Mouse (Mus musculus): ENCODE results near the gene Nav3.

Gene Nav3

DNA sequence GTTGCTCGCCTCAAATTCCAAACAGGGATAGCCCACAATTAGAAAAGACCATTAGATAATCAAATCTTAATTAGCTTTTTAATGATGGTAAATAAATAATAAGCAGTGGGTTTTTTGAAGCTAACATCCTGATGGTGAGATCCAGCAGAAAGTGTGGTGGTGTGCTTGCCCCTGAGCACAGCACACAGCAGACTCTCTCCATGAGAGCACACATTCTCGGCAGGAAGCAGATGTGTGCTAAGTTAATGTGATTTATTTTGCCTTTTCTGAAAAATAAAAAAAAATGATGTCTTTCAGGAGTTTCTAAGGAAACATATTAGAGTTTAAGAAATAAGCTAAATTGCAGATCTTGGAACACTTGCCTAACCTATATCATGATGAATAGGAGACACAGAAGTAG, 531.9 kb downstream of the Nav3 start:
- DNase-seq (ENCODE audit: low read depth in 1 of 2, low spot score in 2 of 2) = no peak

- no peak for DNase-seq (ENCODE audit: low read depth in 1 of 2, low spot score in 2 of 2)
Observed at GRCm38 (mm10) chr10:109921368-109921767, 534.6 kb downstream of the Nav3 start.

DNA sequence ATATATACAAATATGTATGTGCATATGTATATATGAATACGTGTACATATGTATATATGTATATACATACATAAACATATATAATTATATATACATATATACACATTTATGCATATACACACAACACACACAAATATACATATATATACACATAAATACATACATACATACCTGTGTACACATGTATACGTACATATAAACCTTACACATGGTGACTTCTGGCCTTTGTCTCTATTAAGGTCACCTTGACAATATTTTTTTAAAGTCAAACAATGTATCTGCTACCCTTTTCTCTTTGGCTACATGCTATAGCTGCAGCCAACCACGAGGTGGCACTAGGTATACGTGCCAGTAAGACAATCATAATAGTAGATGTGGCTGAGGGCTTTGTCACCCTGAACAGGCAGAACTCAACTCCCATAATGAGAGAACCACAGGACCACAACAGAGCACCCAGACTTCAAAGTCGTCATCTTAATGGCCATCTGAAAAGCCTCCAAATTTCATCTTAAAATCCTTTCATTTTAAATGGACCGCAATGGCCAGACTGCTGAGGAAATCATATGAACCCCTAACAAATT, 535.3 kb downstream of the Nav3 start:
- no peak for DNase-seq (ENCODE audit: low read depth in 1 of 2, low spot score in 2 of 2)

GRCm38 (mm10) chr10:109919515-109919914, 536.5 kb downstream of the Nav3 start:
- DNase-seq (ENCODE audit: low read depth in 1 of 2, low spot score in 2 of 2) = no peak

DNA sequence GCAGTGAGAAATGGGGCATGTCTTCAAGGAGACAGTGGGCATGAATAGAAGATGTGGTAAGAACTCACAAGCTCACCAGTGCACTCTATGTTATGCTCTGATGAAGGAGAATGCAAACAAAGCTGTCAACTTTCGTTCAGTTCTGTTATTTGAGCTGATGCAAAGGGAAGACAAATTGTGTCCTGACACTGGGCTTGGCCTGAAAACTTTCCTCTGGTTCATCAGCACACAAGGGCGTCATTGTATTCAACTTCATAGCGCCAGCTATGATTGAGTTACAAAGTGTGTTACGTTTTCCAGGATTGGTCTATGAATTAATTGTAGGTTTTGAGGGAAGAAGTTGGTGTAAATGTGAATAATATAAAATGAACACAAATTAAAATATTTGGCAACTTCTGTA, 548.8 kb downstream of the Nav3 start:
- DNase-seq (ENCODE audit: low read depth in 1 of 2, low spot score in 2 of 2) = no peak

GRCm38 (mm10) chr10:109906413-109906785, 549.6 kb downstream of the Nav3 start:
- DNase-seq (ENCODE audit: low read depth in 1 of 2, low spot score in 2 of 2) = no peak

- DNase-seq (ENCODE audit: low read depth in 1 of 2, low spot score in 2 of 2) = no peak
Observed at GRCm38 (mm10) chr10:109905649-109906412, 550.2 kb downstream of the Nav3 start.

DNA sequence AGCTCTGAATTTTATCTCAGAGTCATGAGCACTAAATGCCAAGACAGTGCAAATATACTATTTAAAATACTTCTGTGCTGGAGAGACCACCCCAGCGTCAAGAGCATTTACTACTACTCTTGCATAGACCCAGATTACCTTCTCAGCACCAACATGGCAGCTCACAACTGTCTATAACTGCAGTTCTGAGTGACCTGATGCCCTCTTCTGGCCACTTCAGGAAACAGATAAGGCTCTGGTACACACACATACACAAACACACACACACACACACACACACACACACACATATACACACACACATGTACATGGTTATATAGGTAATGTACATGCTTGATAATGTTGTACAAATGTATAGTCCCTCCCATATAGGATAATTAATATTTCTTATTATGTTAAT, 551.2 kb downstream of the Nav3 start:
- DNase-seq (ENCODE audit: low read depth in 1 of 2, low spot score in 2 of 2) = no peak

- no peak for DNase-seq (ENCODE audit: low read depth in 1 of 2, low spot score in 2 of 2)
Observed at GRCm38 (mm10) chr10:109903701-109904555, 552.1 kb downstream of the Nav3 start.

GRCm38 (mm10) chr10:109903241-109903640, 552.8 kb downstream of the Nav3 start:
- no peak for DNase-seq (ENCODE audit: low read depth in 1 of 2, low spot score in 2 of 2)

DNA sequence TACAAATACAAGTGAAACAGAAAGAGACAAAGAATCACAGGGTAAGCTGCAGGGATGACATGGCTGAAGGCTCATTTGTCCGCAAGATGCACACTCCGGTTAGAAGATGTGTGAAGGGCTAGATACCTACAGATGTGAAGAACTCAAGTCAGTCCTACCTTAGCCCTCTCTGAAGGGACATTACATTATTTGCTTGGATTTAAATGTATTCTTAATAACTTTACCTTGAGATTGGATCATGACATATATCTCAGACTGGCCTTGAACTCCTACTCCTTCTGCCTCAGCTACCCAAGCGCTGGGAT, 566.9 kb downstream of the Nav3 start:
- no peak for DNase-seq (ENCODE audit: low read depth in 1 of 2, low spot score in 2 of 2)

GRCm38 (mm10) chr10:109888355-109889170, 567.4 kb downstream of the Nav3 start:
- DNase-seq (ENCODE audit: low read depth in 1 of 2, low spot score in 2 of 2) = no peak

- no peak for DNase-seq (ENCODE audit: low read depth in 1 of 2, low spot score in 2 of 2)
Observed at GRCm38 (mm10) chr10:109887160-109887559, 568.8 kb downstream of the Nav3 start.

GRCm38 (mm10) chr10:109876107-109876506, 579.9 kb downstream of the Nav3 start:
- no peak for DNase-seq (ENCODE audit: low read depth in 1 of 2, low spot score in 2 of 2)

- no peak for DNase-seq (ENCODE audit: low read depth in 1 of 2, low spot score in 2 of 2)
Observed at GRCm38 (mm10) chr10:109875312-109875830, 580.6 kb downstream of the Nav3 start.

GRCm38 (mm10) chr10:109874652-109875311, 581.2 kb downstream of the Nav3 start:
- no peak for DNase-seq (ENCODE audit: low read depth in 1 of 2, low spot score in 2 of 2)

- DNase-seq (ENCODE audit: low read depth in 1 of 2, low spot score in 2 of 2) = no peak
Observed at GRCm38 (mm10) chr10:109866063-109866462, 589.9 kb downstream of the Nav3 start.

- DNase-seq (ENCODE audit: low read depth in 1 of 2, low spot score in 2 of 2) = no peak
Observed at GRCm38 (mm10) chr10:109865391-109865790, 590.6 kb downstream of the Nav3 start.

GRCm38 (mm10) chr10:109864708-109865107, 591.3 kb downstream of the Nav3 start:
- no peak for DNase-seq (ENCODE audit: low read depth in 1 of 2, low spot score in 2 of 2)

- DNase-seq (ENCODE audit: low read depth in 1 of 2, low spot score in 2 of 2) = no peak
Observed at GRCm38 (mm10) chr10:109861275-109861674, 594.7 kb downstream of the Nav3 start.

DNA sequence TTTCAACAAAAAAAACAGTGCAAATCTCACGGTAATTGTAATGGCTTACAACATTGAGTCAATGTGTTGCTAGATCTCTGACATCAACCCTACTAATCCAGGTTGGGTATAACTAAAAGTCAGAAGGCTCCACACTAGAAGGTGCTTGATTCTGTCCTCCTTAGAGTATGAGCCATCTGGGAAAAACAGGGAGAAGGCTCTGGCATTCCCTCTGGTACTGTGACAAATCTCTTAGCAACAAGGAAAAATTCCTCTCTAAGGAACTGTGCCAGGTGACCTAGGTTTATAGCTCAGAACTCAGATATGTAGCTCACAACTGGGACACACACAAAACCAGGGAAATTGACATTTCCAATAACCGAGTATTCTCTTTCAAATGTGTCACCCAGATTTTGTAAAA, 597.4 kb downstream of the Nav3 start:
- no peak for DNase-seq (ENCODE audit: low read depth in 1 of 2, low spot score in 2 of 2)

All from monocyte, adult 2 months (primary cell).